Mouse (Mus musculus) skeletal muscle tissue, postnatal 0 days (tissue): Measurements from ENCODE around the gene Tdgf1. TPM values are rescaled to one million over a fixed set of nuclear protein-coding genes. Genes with fewer than 3 reads are reported as not detected.

Experiments used
- microRNA-seq, 2 experiments: library from miRNA; unstranded; fragments of <30 nt; microRNA quantifications; one replicate each; pipeline ENCODE4; 2016
- polyA plus RNA-seq: library from polyadenylated mRNA; unstranded; fragments of >200 nt; fragmentation: Nextera tagmentation; extraction: Ambion mirVana; gene quantifications from 2 replicates; pipeline ENCODE4 v1.2.1, GENCODE M21; 2015

The Tdgf1 gene
- not detected in 2 replicates for polyA plus RNA-seq

DNA sequence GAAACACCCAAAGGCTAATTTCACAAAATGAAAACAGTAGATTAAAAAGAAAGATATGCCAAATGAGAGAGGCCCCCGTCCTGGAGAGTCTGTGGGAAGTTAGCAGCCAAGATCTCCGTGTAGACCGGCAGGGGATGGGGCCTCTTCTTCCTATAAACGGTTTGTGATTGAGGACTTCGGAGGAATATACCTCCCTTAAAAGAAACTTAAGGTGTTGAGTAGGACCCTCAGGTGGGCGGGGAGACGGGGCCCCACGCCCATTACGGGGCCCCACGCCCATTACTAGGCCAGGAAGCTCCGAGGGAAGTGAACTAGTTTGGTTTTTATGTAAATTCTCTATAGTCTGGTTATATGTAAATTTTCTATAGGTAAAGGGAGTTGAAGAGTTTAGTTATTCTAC lies at the start of gene Tdgf1:
Gene Tdgf1, minus strand, starts transcription at position 233 of the 400 bp plus-strand sequence.

DNA sequence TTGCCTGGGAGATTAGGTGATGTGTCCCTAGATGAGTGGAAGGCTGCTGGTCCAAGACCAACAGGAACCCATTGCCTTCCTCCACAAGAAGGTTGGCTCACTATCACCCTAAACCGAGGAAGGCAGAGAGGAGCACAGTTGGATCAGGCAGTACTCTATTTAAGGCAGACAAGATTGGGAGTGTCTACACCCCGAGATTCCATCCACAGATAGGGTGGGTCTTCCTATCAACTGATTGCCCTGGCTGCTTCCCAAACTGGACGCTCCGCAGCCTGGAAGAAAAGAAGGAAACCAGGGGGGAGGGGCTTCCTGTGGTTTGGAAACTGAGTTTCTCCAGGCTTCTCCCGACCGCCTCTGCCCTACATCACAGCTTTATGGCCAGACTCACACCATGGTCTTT lies 44.2 kb upstream of the Tdgf1 start, which contains the start of gene Rtp3:
Gene Rtp3, minus strand, starts transcription at position 380 of the 400 bp plus-strand sequence.

DNA sequence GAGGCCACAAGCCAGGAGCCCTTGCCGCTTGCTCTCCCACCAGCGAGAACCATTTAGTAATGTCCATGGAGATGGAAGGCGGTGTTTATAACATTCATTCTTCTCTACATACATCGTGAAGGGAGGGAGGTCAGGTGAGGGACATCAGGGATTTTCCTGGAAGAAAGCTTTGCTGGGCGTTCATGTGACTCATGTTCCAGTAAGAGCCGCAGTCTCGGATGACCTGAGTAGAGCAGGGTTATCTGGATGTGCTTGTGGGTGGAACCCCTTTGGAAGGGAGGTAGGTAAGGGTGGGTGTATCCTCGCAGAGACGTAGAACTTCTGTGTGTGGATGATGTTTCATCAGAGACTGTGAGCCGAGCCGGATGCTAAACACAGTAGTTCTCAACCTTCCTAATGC lies 5.4 kb upstream of the Tdgf1 start, which contains the start of gene Lrrc2:
Gene Lrrc2, plus strand, starts transcription at position 149 of the 400 bp plus-strand sequence.

DNA sequence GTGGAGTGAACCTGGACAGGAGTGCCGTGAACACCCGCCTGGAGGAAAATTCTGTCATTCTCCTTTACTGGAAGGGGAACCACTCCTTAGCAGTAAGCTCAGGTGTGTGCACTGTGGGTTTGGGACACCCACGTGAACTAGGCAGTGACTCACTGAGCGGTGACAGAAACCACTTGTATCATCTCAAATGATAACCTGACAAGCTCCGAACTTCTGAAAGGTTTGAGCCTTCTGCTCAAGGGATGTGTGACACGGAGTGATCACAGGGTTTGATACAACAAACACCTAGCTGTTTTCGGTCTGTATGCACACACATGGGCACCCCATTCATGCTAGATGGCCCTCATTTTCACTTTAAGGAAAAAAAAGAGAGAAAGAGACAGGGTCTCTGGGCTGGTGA lies 29.2 kb downstream of the Tdgf1 start, which contains the start of gene Fam240a:
Gene Fam240a, minus strand, starts transcription at position 76 of the 400 bp plus-strand sequence.

Small RNA genes lying within 50 kb of the gene (microRNA-seq; reads per million reads assigned to microRNA genes)
- 0 reads per million in 2 experiments for gene Gm24269

Other genes with a start within 250 kb of the Tdgf1 start
- 239 and 303 TPM in 2 replicates for gene Myl3, start 204.3 kb downstream of the Tdgf1 start, polyA plus RNA-seq
- 10.1 and 16.0 TPM in 2 replicates for gene Pth1r, start 199.0 kb downstream of the Tdgf1 start, polyA plus RNA-seq
- not detected in 2 replicates for gene Prss42, start 148.0 kb downstream of the Tdgf1 start, polyA plus RNA-seq
- gene Prss44, start 132.2 kb downstream of the Tdgf1 start, polyA plus RNA-seq = not detected in 2 replicates
- not detected in 2 replicates for gene Prss43, start 119.5 kb downstream of the Tdgf1 start, polyA plus RNA-seq
- not detected in 2 replicates for gene Prss45, start 111.6 kb downstream of the Tdgf1 start, polyA plus RNA-seq
- not detected in 2 replicates for gene Prss46, start 101.7 kb downstream of the Tdgf1 start, polyA plus RNA-seq
- gene Prss50, start 88.2 kb downstream of the Tdgf1 start, polyA plus RNA-seq = not detected in 2 replicates
- gene Als2cl, start 66.3 kb downstream of the Tdgf1 start, polyA plus RNA-seq = 1.3 and 1.9 TPM in 2 replicates
- 0.29 and 0.50 TPM in 2 replicates for gene Tmie, start 66.0 kb downstream of the Tdgf1 start, polyA plus RNA-seq
- gene Fam240a, start 29.3 kb downstream of the Tdgf1 start, polyA plus RNA-seq = 0.78 and 2.8 TPM in 2 replicates
- 10.9 and 25.5 TPM in 2 replicates for gene Lrrc2, start 5.4 kb upstream of the Tdgf1 start, polyA plus RNA-seq
- 0.26 and 0.35 TPM in 2 replicates for gene Rtp3, start 44.4 kb upstream of the Tdgf1 start, polyA plus RNA-seq
- gene Ltf, start 73.1 kb upstream of the Tdgf1 start, polyA plus RNA-seq = 0.45 and 2.0 TPM in 2 replicates
- 0.93 and 1.4 TPM in 2 replicates for gene Ccrl2, start 111.4 kb upstream of the Tdgf1 start, polyA plus RNA-seq
- gene Lrrfip2, start 171.4 kb upstream of the Tdgf1 start, polyA plus RNA-seq = 44.5 and 47.5 TPM in 2 replicates